ENCODE assay signal across 8 mouse cellular contexts in the genomic region with DNA sequence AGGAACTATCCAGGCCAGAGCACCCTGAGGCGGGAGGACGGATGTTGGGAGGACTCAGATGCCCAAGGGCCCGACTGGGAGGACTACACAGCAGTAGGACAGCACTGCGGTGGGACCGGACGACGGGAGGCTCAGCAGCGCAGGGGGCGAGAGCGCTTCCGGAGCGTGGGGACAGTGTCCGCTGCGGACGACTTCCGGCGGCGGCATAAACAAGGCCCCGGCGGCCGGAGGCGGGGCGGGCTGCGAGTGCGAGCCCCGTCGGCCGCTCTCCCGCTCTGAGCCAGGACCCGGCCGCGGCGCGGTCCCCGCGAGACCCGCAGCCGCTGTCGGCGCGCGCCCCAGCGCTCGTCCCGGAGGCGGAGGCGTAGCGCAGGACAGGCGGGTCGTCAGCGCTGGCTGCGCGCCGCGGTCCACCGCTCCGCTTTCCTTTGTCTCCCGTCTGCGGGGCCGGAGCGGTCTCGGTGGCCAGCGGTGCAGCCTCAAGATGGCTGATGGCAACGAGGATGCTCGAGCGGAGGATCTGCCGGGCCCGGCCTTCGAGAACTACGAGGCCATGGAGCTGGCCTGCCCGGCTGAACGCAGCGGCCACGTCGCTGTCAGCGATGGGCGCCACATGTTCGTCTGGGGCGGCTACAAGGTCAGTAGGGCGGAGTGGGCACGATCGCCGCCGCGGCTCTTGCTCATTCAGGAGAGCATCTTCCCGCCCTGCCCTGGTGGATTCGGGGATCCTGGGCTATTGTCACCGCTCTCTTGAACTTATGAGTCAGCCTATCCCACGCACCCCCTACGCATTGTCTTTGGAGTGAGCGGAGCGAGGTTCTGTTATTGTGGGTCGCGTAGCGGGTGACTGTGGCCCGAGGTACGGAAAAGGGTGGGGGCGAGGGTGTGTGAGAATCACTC. TPM values are rescaled to one million over a fixed set of nuclear protein-coding genes. Genes with fewer than 3 reads are reported as not detected.
DNase-seq lines count a peak whose midpoint lies in the region; ATAC-seq lines count a peak whose summit lies in the region.

A gene (plus strand): TSS at position 171 of the 900 bp plus-strand sequence.

- H3K4me3 ChIP-seq in intestine, embryonic 14.5 days (ENCODE audit: low read depth, low read length): peak within 1 kb of the TSS; percentile 100

- ATAC-seq in intestine, embryonic 14.5 days (replicated peaks; ENCODE audit: low FRiP score, low TSS enrichment, low read depth): peak; percentile 93

- peaks cover 18% of the 10 kb centered on the region for H3K36me3 ChIP-seq in intestine, embryonic 14.5 days (ENCODE audit: control insufficient read depth, insufficient read depth, low read length)

- WGBS in intestine, embryonic 14.5 days: under 1% methylated on average over 77 of the region's 98 CpGs

- intact Hi-C loops in left cerebral cortex, postnatal 14 days (cut with DNase I): loop anchor here (2.0 to 5.0 kb wide), 2 partner anchors 54 to 98 kb away; a partner anchor contains a TSS

- H3K9ac ChIP-seq in intestine, embryonic 14.5 days (ENCODE audit: low read length): peak within 1 kb of the TSS; percentile 98

- DNase-seq in adrenal gland, adult (ENCODE audit: inconsistent age in 2 of 2, low spot score in 1 of 2): peak; percentile 91 to 96
- peak; percentile 93 for DNase-seq in embryo, embryonic 10.5 days (ENCODE audit: low spot score)
- DNase-seq in gastrocnemius, postnatal 25 days: peak; percentile 88
- peak; percentile 89 for DNase-seq in intestine, embryonic 14.5 days (ENCODE audit: low spot score)
- DNase-seq in left cerebral cortex, postnatal 14 days (ENCODE audit: low spot score in 2 of 2): peak; percentile 88 to 93
- DNase-seq in mesoderm, embryonic 11.5 days (ENCODE audit: low read depth, low spot score): peak; percentile 91
- DNase-seq in right cerebral cortex, postnatal 36 days (ENCODE audit: low spot score in 2 of 2): peak; percentile 86 to 88
- peak; percentile 88 for DNase-seq in yolk sac, embryonic 10.5 days (ENCODE audit: low spot score)

- H3K4me1 ChIP-seq in intestine, embryonic 14.5 days (replicated peaks; ENCODE audit: control insufficient read depth, insufficient read depth, low read length): peaks cover 23% of the 10 kb centered on the region

- no peaks in the 10 kb centered on the region for H3K27me3 ChIP-seq in intestine, embryonic 14.5 days (replicated peaks; ENCODE audit: control insufficient read depth, insufficient read depth, low read length)

- H3K4me2 ChIP-seq in intestine, embryonic 14.5 days (ENCODE audit: low read length): peak within 1 kb of the TSS; percentile 77

- peak within 1 kb of the TSS; percentile 96 for H3K27ac ChIP-seq in intestine, embryonic 14.5 days (ENCODE audit: low read depth)

- no peaks in the 10 kb centered on the region for H3K9me3 ChIP-seq in intestine, embryonic 14.5 days (ENCODE audit: control insufficient read depth, low read length)

RNA-seq across cellular contexts. Expression of the gene that starts here (rescaled TPM):
- 100 to 1,000 TPM in 1 of 2 experiments, 10 to 100 TPM in 1; 90.5 to 104 TPM for total RNA-seq in gastrocnemius, postnatal 25 days (2021)
- polyA plus RNA-seq in intestine, embryonic 14.5 days (2014; fragmentation: Nextera tagmentation; extraction: Ambion mirVana): 120 and 133 TPM in 2 replicates
- total RNA-seq in left cerebral cortex, postnatal 14 days (2021): 100 to 1,000 TPM; 132 to 136 TPM

Comparison
In these comparisons a context has a peak if more than half of its experiments do, and no peak if none do; other contexts are left out.
1. Peak in every context shown above with its lines: DNase-seq, ATAC-seq, H3K4me3 ChIP-seq and H3K27ac ChIP-seq.